Mouse (Mus musculus) cortical plate, adult 2 months (tissue): Measurements from ENCODE around the gene Nanos3.

Experiments
- CTCF ChIP-seq: fragments of 200-500 bp; IDR thresholded peaks from 2 replicates; pipeline ENCODE4 v1.5.1; 2011; ENCODE audit warnings: mild to moderate bottlenecking, control low read depth, low read length; ENCODE audit not compliant: insufficient read depth; ENCODE audit errors: extremely low read depth
- POLR2A ChIP-seq: fragments of 200-500 bp; IDR thresholded peaks from 2 replicates; pipeline ENCODE4 v1.6.1; 2011; ENCODE audit warnings: mild to moderate bottlenecking, low read length, control low read depth; ENCODE audit not compliant: insufficient read depth; ENCODE audit errors: extremely low read depth

DNA sequence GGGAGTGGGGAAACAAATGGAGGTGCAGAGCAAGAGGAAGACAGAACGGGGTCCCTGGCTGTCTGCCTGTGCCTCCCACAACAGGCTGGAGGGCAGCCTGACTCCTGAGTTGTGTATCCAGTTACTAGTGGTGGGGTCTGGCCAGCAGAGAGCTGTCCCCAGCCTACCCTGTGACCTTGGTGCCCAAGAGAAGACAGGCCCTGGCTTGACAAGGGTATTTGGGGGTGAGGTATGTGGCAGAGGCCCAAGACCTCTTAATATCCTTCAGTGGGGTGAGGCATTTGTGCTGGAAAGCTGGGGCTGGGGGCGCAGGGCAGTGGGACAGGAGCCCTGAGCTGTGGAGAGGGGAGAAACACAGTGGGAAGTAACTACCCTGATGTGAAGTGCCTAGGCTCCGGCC lies 26.2 kb upstream of the Nanos3 start:
- TF ChIP-seq CTCF = no peak
- no peak for TF ChIP-seq POLR2A
